Mouse (Mus musculus): ENCODE results near the gene Nrde2.
"Not testable (repeated sequence)": the region's sequence is repeated elsewhere in the genome, so short reads cannot be mapped to it uniquely, and the experiment has no call there.

The Nrde2 gene

DNA sequence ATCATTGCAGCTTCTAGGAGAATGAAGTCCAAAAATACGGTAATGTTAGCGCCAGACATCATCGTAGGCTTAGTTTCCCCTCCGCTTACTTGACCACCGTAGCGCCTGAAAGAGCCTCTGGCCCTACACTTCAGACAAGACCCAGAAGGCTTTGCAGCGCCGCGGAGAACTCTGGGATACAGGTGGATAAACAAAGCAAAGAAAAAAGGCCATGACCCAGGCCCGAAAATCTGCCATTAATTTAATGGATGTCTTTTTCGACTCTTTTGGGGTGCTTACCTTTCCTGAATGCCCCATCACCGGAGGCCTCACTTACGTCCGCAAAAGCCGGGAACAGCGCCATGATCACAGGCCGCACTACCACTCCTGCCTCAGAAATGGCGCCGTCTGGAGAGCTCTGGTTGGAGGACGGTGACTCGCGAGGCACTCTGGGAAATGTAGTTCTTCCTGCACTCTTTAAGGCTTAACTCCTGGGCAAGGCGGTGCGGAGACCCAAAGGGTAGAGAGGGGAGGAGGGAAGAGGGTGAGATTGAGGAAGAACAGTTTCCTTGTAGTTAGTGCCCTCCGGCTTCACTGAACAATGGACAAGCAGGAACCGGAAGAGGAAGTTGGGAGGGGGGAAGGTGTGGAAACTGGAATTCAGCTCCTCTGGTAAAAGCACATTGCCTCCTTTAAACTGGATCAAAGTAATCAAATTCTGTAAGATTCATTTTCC lies at the start of gene Nrde2:
Nrde2 (minus strand) TSS at position 393 of the 715 bp plus-strand sequence.
- DNase-seq (ENCODE audit: low spot score in 2 of 2), result peak; percentile 81 to 86

DNA sequence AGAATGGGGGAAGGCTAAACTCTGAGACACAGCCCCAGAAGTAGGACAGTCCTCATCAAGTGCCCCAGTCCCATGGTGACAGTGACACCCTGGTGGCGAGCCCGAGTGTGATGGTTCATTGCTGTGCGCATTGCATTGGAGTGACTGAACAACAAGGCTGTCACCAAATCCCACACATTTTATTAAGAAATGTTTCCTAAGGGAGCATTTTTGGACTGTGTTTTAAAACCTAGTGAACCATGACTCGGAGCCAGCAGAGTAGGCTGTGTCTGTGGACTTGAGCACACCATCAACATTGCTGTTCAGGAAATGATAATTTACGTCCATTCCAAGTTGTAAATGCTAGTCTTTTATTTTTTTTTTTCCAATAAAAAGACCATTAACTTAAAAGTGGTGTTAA lies 47.5 kb upstream of the Nrde2 start:
- DNase-seq (ENCODE audit: low spot score in 2 of 2), result no peak

DNA sequence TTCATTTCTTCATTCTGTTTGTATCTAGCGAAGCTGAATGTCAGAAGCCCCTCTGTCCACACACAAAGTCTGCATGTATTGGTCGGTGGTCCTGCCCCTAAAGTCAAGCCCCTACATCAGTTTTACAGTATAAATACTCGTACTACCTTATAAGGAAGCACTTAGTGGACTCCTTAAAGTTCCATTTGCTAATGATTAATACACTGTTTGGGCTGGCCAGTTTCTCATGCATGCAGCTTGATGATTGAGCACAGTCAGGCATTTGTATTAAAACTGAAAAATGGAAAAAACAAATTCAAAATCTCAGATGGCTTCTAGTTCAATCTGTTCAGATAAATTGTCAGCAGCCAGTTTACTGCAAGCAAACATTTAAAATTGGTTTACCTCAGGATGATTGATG lies 47.1 kb upstream of the Nrde2 start:
- DNase-seq (ENCODE audit: low spot score in 2 of 2), result no peak

DNA sequence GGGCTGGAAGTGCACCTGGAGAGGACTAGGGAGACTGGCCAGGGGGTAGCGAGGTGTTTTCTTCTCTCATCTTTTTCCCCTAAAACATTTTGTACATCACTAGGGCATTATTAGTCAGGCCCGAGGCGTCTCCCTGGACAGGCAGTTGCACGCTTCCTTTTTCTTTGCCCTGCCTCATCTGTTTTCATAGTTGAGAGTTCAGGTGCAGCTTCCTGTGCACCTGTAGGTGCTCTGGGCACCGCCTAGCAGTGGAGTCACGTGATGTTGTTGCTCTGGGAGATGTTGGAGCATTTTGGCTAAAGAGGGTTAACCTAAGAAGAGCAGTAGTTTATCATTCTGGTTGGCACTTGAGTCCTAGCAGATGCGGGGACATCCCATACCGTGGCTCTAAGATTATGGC lies 45.7 kb upstream of the Nrde2 start:
- no peak for DNase-seq (ENCODE audit: low spot score in 2 of 2)

DNA sequence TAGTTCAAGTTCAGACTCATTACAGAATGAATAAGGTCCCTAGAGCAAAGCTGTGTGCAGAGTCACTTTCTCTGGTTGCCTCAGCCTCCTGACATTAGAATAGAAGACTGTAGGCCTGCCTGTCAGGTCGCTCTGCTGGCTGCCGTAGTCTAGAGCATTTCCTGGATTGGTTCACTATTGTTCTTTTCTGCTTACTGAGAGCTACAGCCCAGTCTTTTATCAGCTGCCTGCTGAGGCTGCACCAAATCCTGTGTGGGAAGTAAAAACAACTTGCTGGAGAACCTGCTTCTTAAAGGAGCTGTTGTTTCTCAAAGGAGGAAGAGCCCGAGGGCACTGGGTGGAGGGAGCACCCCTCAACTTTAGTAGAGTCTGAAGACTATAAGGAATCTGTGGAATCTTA lies 44.3 kb upstream of the Nrde2 start:
- no peak for DNase-seq (ENCODE audit: low spot score in 2 of 2)

DNA sequence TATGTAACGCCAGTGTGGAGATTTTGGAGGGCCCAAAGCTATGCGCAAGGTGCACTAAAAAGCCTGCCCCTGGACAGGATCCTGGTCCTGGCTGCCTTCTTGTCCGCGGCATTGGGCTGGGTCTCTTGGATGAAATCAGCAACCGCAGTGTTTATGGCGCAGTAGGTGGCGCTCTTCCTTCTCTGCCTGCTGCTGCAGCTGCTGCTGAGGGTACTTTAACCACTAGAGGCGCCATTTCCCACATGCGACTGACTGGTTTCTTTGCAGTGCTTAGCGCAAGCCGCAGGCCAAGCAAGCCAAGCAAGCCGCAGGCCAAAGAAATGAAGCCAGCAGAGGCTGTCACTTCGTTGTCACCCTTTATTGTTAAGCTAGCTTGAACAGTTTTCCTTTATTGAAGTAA lies 42.4 kb upstream of the Nrde2 start:
- peak; percentile 78 to 87 for DNase-seq (ENCODE audit: low spot score in 2 of 2)

DNA sequence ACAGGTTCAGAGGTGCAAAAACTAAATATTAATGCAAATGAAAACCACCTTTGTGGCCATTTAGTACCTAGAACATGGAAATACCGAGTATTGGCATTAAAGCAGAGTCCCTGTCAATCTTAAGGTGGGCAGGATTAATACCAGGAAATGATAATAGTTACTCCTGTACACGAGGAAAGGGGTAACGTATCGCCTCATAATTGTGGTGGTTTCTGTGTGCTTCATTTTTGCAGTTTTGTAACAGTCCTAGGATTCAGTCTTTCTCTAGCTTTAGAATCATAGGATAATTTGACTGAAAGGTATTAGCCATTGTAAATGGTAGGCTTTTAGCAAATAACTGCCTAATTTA lies 41.9 kb upstream of the Nrde2 start:
- DNase-seq (ENCODE audit: low spot score in 2 of 2), result no peak

DNA sequence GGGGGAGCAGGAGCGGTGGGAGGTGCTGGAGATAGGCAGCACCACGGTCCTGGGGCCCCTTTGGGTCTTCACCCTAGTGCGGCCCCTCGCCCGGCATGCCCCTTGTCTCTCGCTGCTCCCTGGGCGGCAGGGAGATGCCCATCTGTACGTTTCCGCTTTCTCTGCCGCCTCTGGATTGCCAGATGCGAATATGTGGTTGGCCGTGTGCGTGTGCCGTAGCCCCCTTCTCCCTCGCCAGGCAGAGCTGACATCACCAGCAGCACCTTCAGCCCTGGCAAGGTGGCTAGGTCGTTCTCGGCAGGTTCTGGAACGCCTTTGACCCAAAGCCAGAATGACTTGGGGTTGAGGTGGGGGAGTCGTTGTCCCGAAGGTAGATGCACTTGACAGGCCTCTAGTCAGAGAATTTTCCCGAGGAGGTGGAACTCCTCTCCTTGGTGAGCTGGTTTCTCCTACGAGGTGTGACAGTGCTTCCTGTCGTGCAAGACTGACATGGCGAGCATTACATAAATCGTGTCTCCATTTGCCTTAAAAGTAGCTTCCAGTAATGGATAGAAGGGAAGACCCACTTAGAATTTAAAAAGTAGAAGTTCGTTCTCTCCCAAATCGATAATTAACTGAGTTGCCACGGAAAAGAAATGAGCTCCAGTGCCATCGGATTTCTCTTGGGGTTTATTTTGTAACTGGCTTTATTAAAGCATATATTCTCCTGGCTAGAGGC lies 41.4 kb upstream of the Nrde2 start:
- DNase-seq (ENCODE audit: low spot score in 2 of 2), result peak in 1 of 2 experiments; percentile 45

DNA sequence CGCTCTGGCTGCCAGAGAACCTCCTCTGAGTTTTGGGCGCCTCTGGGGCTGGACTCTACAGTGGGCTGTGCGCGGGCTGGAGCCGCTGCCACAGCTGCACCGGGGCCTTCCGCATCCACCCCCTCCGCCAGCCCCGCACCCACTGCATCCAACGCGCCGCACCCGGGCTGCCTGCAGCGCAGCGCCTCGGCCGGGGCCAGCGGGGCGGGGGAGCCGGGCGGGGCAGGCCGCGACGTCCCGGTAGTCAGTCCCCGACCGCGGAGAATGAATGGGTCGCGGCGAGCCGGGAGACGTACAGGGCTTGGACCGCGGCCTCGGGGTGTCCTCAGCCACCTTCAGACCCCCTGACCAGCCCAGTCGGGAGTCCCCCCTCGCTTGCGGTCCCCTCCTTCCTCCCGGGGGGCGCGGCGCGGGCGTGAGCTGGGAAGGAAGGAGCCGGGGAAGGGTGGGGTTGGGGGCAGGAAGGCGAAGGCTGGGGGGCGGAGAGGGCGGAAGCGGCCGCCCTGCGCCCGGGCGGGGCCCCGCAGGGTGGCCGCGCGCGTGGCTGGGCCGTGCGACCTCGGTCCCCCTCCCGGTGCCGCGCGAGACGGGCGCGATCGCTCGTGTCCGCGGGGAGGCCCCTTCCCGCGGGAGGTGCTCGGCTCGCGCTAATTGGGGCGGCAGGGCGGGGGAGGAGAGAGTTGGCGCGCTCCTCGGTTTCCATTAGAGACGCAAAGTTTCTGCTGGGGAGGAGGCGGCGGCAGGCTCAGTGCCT lies 40.6 kb upstream of the Nrde2 start:
- DNase-seq (ENCODE audit: low spot score in 2 of 2), result peak; percentile 64 to 75

DNA sequence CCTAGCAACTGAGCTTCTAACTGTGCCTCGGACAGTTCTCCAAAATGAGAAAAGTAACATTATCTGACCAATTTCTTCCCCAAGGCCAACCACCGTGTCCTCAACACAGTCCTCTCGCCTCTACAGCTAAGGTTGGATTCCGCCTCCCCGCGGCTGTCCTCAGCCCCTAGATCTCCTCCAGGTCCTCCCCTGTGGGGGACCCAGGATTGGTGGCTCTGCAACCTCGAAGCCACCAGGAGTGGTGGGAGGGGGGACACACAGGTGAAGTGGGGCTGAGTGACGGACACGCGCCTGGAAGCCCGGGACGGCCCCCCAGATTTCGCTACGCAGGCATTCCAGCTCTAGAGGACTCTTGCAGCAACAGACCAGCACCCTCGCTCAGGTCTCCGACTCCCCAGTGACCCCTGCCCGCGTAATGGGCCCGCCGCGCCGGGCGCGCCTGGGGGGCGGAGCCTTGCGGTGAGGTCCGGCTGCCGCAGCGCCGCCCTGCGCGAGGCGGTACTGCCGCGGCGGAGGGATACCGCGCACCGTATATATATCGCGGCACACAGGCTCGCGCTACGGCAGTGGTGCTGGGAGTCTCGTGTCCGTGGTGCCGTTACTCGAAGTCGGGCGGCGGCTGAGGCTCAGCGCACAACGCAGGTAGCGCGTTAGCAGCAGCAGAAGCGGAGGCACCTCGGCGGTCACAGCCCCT lies 39.7 kb upstream of the Nrde2 start, which contains the start of gene Calm1:
Calm1 (plus strand) TSS at position 469 of the 694 bp plus-strand sequence.
- DNase-seq (ENCODE audit: low spot score in 2 of 2), result peak; percentile 90 to 93

DNA sequence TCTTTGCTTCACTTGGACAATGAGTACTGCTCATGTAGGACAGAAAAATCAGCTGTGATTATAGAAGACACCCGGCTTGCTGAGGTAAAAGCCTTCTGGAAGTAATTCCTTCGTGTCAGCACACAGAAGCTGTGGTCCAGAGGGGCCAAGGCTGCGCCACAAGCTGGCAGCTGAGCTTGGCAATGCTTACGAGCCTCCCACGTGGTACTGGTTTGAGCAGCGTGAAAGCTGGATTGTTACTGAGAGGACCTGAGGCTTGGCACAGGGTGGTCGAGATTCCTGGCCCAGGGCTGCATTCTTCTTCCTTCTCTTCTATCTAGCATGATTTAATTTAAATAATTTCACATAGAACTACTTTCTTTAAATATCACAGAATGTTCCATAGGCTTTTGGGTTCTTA lies 37.3 kb upstream of the Nrde2 start:
- no peak for DNase-seq (ENCODE audit: low spot score in 2 of 2)

DNA sequence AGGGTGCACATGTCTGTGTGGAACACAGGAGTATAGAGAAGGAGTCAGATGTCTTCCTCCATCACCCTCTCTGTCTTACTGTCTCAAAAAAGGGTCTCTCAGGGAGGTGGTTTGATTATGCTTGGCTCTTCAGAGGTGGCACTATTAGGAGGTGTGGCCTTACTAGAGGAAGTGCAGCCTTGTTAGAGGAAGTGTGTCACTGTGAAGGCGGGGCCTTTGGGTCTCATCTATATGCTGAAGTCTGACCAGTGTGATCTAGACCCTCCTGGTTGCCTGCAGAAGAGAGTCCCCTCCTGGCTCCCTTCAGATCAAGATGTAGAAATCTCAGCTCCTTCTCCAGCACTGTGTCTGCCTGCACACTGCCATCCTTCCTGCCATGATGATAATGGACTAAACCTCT lies 34.7 kb upstream of the Nrde2 start:
- DNase-seq (ENCODE audit: low spot score in 2 of 2), result no peak

DNA sequence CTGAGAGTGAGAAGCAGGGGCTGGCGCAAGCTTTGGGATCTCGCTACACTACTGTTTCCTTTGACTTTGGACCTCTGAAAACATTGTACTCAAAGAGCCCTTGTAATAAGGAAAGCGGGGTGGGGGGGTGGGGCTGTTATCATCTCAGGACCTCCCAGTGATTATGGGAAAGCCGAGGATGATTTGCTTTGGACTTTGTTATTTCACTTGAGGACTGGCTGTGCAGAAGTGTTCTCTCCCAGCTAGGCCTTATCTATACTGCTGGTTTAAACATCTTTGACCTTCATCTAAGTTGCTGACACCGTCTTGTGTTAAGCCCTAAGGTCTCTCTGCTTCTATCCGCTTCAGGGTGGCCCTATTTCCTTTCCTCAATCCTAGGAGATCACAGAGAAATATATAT lies 31.3 kb upstream of the Nrde2 start:
- no peak for DNase-seq (ENCODE audit: low spot score in 2 of 2)

DNA sequence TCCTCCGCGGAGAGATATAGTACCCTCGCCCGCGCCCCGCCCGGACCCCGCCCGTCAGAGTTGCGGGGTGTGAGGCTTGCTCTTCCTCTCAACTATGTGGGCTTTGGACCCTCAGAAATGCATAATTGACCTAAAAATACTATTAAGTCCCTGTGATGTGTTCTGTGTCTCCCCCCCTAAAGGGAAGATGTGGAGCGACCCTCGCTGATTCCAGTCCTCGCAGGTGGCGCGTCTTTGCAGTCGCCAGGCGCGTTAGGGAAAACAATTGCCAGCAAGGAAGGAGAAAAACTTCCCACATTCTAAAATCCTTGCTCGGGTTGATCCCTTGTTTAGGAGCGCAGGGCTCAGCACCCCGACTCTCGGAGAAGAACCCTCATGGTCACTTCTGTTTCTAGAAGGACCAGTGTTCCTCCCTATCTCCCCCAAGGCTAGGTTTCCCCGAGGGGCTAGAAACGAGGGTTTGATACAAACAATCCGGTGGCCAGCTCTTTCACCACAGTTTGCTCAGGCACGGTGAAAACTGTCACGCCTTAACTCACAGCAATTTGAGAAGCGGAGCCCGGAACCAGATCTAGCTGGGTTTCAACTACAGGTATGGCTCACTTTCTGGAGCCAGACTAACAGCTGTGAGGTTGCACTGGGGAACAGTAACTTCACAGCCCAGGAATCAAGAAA lies 28.4 kb upstream of the Nrde2 start:
- peak in 1 of 2 experiments; percentile 52 for DNase-seq (ENCODE audit: low spot score in 2 of 2)

DNA sequence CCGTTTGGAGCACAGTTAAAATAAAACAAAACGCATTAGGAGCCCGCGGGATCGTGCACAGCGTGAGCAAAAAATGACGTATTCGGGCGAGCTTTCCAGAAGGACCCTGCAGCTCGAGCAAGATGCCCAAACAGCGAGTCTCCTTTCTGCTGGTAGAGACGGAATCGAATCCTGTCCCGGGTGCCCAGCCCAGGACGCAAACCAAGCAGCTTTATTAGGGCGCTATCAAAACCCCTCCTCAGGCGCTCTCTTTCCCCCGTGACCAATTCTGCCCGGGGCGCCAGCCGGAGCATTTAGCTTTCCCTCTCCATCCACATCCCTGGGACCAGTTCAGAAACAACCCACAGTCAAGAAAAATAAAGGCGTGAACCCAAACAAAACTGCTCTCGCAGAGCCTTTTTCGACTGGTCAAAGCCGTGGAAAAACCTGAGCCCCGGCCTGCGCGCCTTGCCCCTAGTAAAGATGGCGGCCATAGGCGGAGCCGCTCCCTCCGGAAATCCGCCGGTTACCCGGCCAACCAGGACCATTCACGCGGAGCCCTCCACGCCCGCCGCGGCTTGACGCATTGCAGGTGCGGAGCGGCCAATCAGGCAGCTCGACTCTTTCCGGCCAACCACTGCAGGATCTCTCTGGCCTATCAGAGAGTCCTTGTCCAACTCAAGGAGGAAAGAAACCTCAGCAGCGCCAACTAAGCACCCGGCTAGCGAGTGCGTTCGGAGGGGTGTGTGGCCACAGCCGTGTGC lies 27.7 kb upstream of the Nrde2 start:
- peak; percentile 95 to 100 for DNase-seq (ENCODE audit: low spot score in 2 of 2)

DNA sequence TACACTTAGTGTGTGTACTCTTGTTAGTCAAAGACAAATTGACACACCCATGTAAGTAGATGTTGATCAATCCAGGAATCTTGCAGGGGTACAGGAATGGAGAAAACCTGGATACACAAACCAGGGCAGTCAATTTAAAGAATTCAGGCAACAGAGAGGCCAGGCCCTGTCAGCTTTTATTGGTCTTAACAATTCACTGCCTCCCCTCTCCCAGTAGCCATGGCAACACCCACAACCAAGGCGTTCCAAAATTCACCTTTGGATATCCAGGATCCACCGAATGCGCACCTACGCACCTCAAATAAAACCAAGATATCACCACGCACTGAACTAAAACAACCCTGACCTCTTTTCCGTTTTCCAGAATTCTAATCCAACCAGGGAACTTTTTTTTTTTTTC lies 26.9 kb upstream of the Nrde2 start:
- no peak for DNase-seq (ENCODE audit: low spot score in 2 of 2)

DNA sequence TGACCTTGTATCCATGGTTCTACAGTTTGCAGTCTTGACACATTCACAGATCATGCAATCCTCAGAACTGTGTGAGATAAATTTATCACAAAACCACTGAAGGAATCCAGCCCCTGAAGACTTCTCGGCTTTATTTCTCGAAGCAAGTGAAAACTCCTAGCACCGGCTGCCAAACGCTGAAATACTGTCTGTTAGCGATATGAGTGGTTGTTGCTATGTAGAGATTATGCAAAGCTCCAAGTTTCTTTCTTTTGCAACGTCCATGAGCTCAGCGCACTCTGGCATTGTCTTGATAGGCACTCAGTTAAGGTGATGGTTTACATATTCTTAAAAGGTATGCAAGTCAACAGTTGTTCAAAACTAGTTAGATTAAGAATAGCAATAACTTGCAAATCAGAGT lies 26.4 kb upstream of the Nrde2 start:
- no peak for DNase-seq (ENCODE audit: low spot score in 2 of 2)

DNA sequence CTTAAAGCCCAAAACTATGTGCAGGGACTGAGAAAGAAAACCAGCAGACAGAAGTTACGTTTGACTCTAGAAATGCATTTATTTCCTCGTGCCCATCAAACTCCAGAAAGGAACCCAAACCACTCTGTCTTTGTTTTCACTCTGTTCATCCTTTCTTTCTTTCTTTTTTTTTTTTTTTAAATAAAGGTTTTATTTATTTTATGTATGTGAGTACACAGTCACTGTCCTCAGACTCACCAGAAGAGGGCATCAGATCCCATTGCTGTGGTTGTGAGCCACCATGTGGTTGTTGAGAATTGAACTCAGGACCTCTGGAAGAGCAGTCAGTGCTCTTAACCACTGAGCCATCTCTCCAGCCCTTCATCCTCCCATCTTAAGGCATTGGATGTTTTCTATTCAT lies 25.5 kb upstream of the Nrde2 start:
- not testable (repeated sequence) for DNase-seq (ENCODE audit: low spot score in 2 of 2)

DNA sequence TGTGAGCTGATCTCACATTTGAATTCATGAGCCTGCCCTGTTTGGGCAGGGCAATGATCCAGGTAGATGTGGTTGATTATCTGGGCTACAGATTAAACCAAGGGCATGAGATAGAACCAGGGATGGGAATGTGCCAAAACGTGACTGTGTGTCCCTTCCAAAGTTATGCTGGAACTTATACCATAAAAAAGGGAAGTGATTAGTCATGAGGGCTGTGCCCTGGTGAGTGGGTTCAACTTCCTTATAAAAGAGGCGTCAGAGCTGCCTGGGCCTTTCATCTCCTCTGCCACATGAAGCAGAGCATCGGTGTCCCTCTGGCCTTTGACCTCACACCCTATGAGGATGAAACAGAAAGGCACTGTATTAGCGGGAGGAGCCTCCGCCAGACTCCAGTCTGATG lies 24.5 kb upstream of the Nrde2 start:
- no peak for DNase-seq (ENCODE audit: low spot score in 2 of 2)

DNA sequence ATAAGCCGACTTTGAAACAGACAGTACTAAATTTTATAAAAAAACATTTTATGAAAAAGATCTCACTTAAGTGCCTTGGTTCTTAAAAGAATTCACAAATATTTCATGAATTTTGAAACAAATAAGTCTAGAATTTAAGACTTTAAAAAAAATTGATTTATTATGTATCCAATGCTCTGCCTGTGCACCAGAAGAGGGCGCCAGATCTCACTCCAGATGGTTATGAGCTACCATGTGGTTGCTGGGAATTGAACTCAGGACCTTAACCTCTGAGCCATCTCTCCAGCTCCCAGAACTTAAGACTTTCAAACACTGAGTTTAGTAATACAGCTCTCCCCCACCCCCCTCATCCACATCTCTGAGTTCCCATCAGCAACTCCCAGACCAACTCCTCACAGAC lies 23.2 kb upstream of the Nrde2 start:
- DNase-seq (ENCODE audit: low spot score in 2 of 2), result no peak

DNA sequence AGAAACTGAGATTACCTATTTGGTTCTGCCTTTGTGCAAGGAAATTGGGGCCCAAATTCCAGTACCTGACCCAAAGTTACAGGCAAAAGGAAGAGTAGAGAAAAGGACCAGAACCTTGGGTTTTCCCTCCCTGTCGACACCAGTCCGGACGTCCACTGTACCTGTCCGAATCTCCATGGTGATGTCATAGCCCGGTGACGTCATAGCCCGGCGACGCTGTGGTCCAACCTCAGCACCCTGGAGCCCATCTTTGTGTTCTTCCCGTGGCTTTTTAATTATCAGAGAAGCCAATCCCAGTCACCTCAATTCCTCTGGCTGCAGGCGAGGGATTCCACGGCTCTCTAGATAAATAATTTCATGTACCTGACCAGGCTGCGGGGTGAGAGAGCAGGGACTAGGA lies 21.3 kb upstream of the Nrde2 start:
- DNase-seq (ENCODE audit: low spot score in 2 of 2), result no peak
